12 mouse cellular contexts compared by ENCODE assay signal in genomic region chr9:63136756-63137614, GRCm38 (mm10). TPM values are rescaled to one million over a fixed set of nuclear protein-coding genes. Genes with fewer than 3 reads are reported as not detected.
DNase-seq lines count a peak whose midpoint lies in the region; ATAC-seq and TF ChIP-seq lines count a peak whose summit lies in the region.
"Had no signal": no experiment of that assay in that cellular context is flagged by ENCODE, and none has a peak within 500 bp of the region (broad histone marks: within the 10 kb centered on the region; RNA-seq: fewer than 3 reads in every experiment).

No protein-coding gene starts in this region.

- no peak for ATAC-seq in intestine, embryonic 14.5 days (replicated peaks; ENCODE audit: low FRiP score, low TSS enrichment, low read depth)
- ATAC-seq in intestine, embryonic 16.5 days, result no peak
- ATAC-seq: activated CD4-positive, CD25-positive, alpha-beta regulatory T cell, adult 4 months had no signal

- no peak overlapping the region for H3K9ac ChIP-seq in intestine, embryonic 14.5 days (ENCODE audit: low read length)
- H3K9ac ChIP-seq in intestine, embryonic 16.5 days (ENCODE audit: low read depth, low read length), result no peak overlapping the region

- peaks cover 5% of the 10 kb centered on the region for H3K4me1 ChIP-seq in intestine, embryonic 14.5 days (replicated peaks; ENCODE audit: control insufficient read depth, insufficient read depth, low read length)
- H3K4me1 ChIP-seq in intestine, embryonic 16.5 days (ENCODE audit: control insufficient read depth, insufficient read depth, low read length), result peaks cover 11% of the 10 kb centered on the region
- peaks cover 3% of the 10 kb centered on the region; the same call in 1 of the 2 replicates for H3K4me1 ChIP-seq in kidney, adult 2 months (ENCODE audit: control insufficient read depth, insufficient read depth, low read length)

- 6% methylated on average over 19 of the region's 19 CpGs for WGBS in intestine, embryonic 14.5 days
- WGBS in intestine, embryonic 16.5 days, result 7% methylated on average over 19 of the region's 19 CpGs
- WGBS in kidney, adult 2 months, result 22% methylated on average over 19 of the region's 19 CpGs

- H3K4me2 ChIP-seq in intestine, embryonic 14.5 days (ENCODE audit: low read length), result no peak overlapping the region
- H3K4me2 ChIP-seq in intestine, embryonic 16.5 days (ENCODE audit: low read depth, low read length), result no peak overlapping the region

- H3K27me3 ChIP-seq in intestine, embryonic 14.5 days (replicated peaks; ENCODE audit: control insufficient read depth, insufficient read depth, low read length), result peaks cover 86% of the 10 kb centered on the region
- peaks cover 78% of the 10 kb centered on the region for H3K27me3 ChIP-seq in intestine, embryonic 16.5 days (replicated peaks; ENCODE audit: control insufficient read depth, insufficient read depth, low read length)
- H3K27me3 ChIP-seq in kidney, adult 2 months (replicated peaks; ENCODE audit: control insufficient read depth, insufficient read depth, low read length), result peaks cover 12% of the 10 kb centered on the region

- peak; percentile 63 for DNase-seq in intestine, embryonic 14.5 days (ENCODE audit: low spot score)
- peak; percentile 82 for DNase-seq in R1 (ENCODE audit: low read depth, low spot score)
- peak; percentile 57 for DNase-seq in embryo, embryonic 9.5 days (ENCODE audit: extremely low spot score)
- DNase-seq in naive thymus-derived CD4-positive, alpha-beta T cell, adult 2 months (ENCODE audit: low read depth), result peak; percentile 34
- no peak for DNase-seq in layer of hippocampus, postnatal 14 days (ENCODE audit: low spot score in 2 of 2)
- DNase-seq in kidney, adult 2 months, result no peak
- DNase-seq: lung, adult 2 months; thymus, postnatal 36 days had no signal

- no peak for TF ChIP-seq POLR2A in kidney, adult 2 months (IDR thresholded peaks at IDR 0.05; ENCODE audit: low read depth, low read length)

- H3K36me3 ChIP-seq in intestine, embryonic 14.5 days (ENCODE audit: control insufficient read depth, insufficient read depth, low read length), result no peaks in the 10 kb centered on the region
- no peaks in the 10 kb centered on the region for H3K36me3 ChIP-seq in intestine, embryonic 16.5 days (ENCODE audit: control insufficient read depth, insufficient read depth, low read length)
- H3K36me3 ChIP-seq in kidney, adult 2 months (ENCODE audit: control insufficient read depth, insufficient read depth, low read length), result no peaks in the 10 kb centered on the region

- H3K9me3 ChIP-seq in intestine, embryonic 14.5 days (ENCODE audit: control insufficient read depth, low read length), result no peaks in the 10 kb centered on the region
- H3K9me3 ChIP-seq in intestine, embryonic 16.5 days (ENCODE audit: control insufficient read depth, low read length), result no peaks in the 10 kb centered on the region

- no peak for TF ChIP-seq CTCF in kidney, adult 2 months (conservative IDR thresholded peaks at IDR 0.05; ENCODE audit: insufficient read depth, insufficient read length, low read depth, low read length)

- H3K27ac ChIP-seq in intestine, embryonic 14.5 days (ENCODE audit: low read depth), result no peak overlapping the region
- no peak overlapping the region for H3K27ac ChIP-seq in intestine, embryonic 16.5 days (ENCODE audit: low read length)
- no peak overlapping the region for H3K27ac ChIP-seq in kidney, adult 2 months (ENCODE audit: insufficient read depth, low read depth, low read length)

- no peak overlapping the region for H3K4me3 ChIP-seq in intestine, embryonic 14.5 days (ENCODE audit: low read depth, low read length)
- no peak overlapping the region for H3K4me3 ChIP-seq in intestine, embryonic 16.5 days (ENCODE audit: low read length)
- H3K4me3 ChIP-seq in kidney, adult 2 months (ENCODE audit: insufficient read depth, low read depth, low read length), result no peak overlapping the region

RNA-seq across cellular contexts. Expression of gene Skor1, which starts 11.8 kb away (rescaled TPM):
- polyA plus RNA-seq in intestine, embryonic 14.5 days (2014; fragmentation: Nextera tagmentation; extraction: Ambion mirVana), result not detected in 2 replicates
- not detected in 2 replicates for polyA plus RNA-seq in intestine, embryonic 16.5 days (2015; fragmentation: Nextera tagmentation; extraction: Ambion mirVana)
- total RNA-seq in layer of hippocampus, postnatal 14 days (2021), result under 1 TPM; 0.09 to 0.57 TPM
- 0.02 and 0.03 TPM in 2 replicates for polyA plus RNA-seq in kidney, adult 2 months (2012; rRNA removed)
- total RNA-seq: granulocyte monocyte progenitor cell, adult 5-6 weeks; hematopoietic stem cell, adult 5-6 weeks had no signal
- polyA plus RNA-seq: activated CD4-positive, CD25-positive, alpha-beta regulatory T cell, adult 4 months had no signal

Comparison
In these comparisons a context has a peak if more than half of its experiments do, and no peak if none do; other contexts are left out.
1. DNase-seq: peak in intestine, embryonic 14.5 days (single experiment), R1 (single experiment), embryo, embryonic 9.5 days (single experiment) and naive thymus-derived CD4-positive, alpha-beta T cell, adult 2 months (single experiment); none in layer of hippocampus, postnatal 14 days (0 of 2) and kidney, adult 2 months (single experiment).